Mouse (Mus musculus): ENCODE results near the gene Celf2. TPM values are rescaled to one million over a fixed set of nuclear protein-coding genes. Genes with fewer than 3 reads are reported as not detected.
"Not testable (repeated sequence)": the region's sequence is repeated elsewhere in the genome, so short reads cannot be mapped to it uniquely, and the experiment has no call there.

Gene Celf2
- polyA plus RNA-seq, 1 experiment: 39.9 TPM

- no peak for DNase-seq (ENCODE audit: low spot score)
These were observed 907.2 kb downstream of the Celf2 start for GRCm38 (mm10) chr2:6602163-6602562.

GRCm38 (mm10) chr2:6598879-6599167 is 910.5 kb downstream of the Celf2 start:
- DNase-seq (ENCODE audit: low spot score): no peak

- DNase-seq (ENCODE audit: low spot score): no peak
These were observed 911.1 kb downstream of the Celf2 start for GRCm38 (mm10) chr2:6598124-6598878.

- no peak for DNase-seq (ENCODE audit: low spot score)
These were observed 914.6 kb downstream of the Celf2 start for GRCm38 (mm10) chr2:6594736-6595135.

GRCm38 (mm10) chr2:6594160-6594559 is 915.2 kb downstream of the Celf2 start:
- no peak for DNase-seq (ENCODE audit: low spot score)

GRCm38 (mm10) chr2:6593739-6594138 is 915.6 kb downstream of the Celf2 start:
- DNase-seq (ENCODE audit: low spot score): no peak

GRCm38 (mm10) chr2:6586122-6586681 is 923.2 kb downstream of the Celf2 start:
- DNase-seq (ENCODE audit: low spot score): no peak

- DNase-seq (ENCODE audit: low spot score): no peak
These were observed 924.2 kb downstream of the Celf2 start for GRCm38 (mm10) chr2:6585069-6585754.

GRCm38 (mm10) chr2:6582711-6583110 is 926.7 kb downstream of the Celf2 start:
- no peak for DNase-seq (ENCODE audit: low spot score)

GRCm38 (mm10) chr2:6580066-6580465 is 929.3 kb downstream of the Celf2 start:
- no peak for DNase-seq (ENCODE audit: low spot score)

- not testable (repeated sequence) for DNase-seq (ENCODE audit: low spot score)
These were observed 934.0 kb downstream of the Celf2 start for GRCm38 (mm10) chr2:6575316-6575715.

- no peak for DNase-seq (ENCODE audit: low spot score)
These were observed 935.7 kb downstream of the Celf2 start for GRCm38 (mm10) chr2:6573640-6574039.

GRCm38 (mm10) chr2:6572976-6573375 is 936.4 kb downstream of the Celf2 start:
- DNase-seq (ENCODE audit: low spot score): no peak

GRCm38 (mm10) chr2:6569040-6569542 is 940.3 kb downstream of the Celf2 start:
- DNase-seq (ENCODE audit: low spot score): no peak

GRCm38 (mm10) chr2:6565175-6565574 is 944.2 kb downstream of the Celf2 start:
- DNase-seq (ENCODE audit: low spot score): no peak

GRCm38 (mm10) chr2:6561337-6561736 is 948.0 kb downstream of the Celf2 start:
- DNase-seq (ENCODE audit: low spot score): no peak

GRCm38 (mm10) chr2:6560802-6561201 is 948.6 kb downstream of the Celf2 start:
- DNase-seq (ENCODE audit: low spot score): no peak

GRCm38 (mm10) chr2:6559581-6559980 is 949.8 kb downstream of the Celf2 start:
- no peak for DNase-seq (ENCODE audit: low spot score)

GRCm38 (mm10) chr2:6558303-6559254 is 950.8 kb downstream of the Celf2 start:
- no peak for DNase-seq (ENCODE audit: low spot score)

GRCm38 (mm10) chr2:6557749-6558148 is 951.6 kb downstream of the Celf2 start:
- no peak for DNase-seq (ENCODE audit: low spot score)

GRCm38 (mm10) chr2:6556913-6557312 is 952.5 kb downstream of the Celf2 start:
- no peak for DNase-seq (ENCODE audit: low spot score)

GRCm38 (mm10) chr2:6553656-6554055 is 955.7 kb downstream of the Celf2 start:
- no peak for DNase-seq (ENCODE audit: low spot score)
